Mouse (Mus musculus) cerebellum, adult (tissue): ENCODE measurements around the gene Irf8.

Experiments used
- ATAC-seq: cut with Nextera tagmentation; 2 replicates; pipeline ENCODE4 v1.9.2; 2017; ENCODE audit warnings: mild to moderate bottlenecking, moderate library complexity, mixed read lengths; ENCODE audit not compliant: insufficient number of reproducible peaks, low FRiP score, low TSS enrichment

Irf8 gene

DNA sequence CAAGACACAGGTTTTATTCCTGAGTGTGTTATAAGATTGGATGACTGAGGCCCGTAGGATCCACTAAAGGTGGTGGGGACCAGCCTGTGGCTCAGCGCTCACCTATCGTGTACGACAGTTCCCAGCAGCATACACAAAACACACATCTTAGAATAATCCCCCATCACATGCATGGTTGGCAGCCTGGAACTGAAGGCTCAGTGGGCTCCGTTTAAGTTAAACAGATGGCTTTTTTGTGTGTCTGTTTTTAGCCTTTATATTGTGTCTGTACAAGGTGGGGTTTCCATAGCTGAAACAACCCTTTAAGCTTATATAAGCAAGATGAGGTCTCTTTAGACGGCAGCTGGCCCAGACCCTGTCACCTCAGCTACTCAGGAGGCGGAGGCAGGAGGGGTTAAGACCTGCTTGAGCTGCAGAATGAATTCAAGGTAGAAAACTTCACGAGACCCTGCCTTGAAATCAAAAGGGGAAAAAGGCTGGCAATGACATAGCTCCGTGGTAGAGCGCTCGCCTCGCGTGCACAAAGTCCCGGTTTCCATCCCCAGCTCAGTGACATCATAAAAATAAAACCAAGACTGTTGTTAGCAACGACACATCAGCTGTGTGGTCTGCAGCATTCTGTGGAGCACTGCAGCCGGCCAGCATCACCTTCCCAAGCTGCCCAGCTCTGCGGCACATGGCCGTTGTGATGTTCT lies 10.0 kb downstream of the Irf8 start:
- no peak for ATAC-seq

DNA sequence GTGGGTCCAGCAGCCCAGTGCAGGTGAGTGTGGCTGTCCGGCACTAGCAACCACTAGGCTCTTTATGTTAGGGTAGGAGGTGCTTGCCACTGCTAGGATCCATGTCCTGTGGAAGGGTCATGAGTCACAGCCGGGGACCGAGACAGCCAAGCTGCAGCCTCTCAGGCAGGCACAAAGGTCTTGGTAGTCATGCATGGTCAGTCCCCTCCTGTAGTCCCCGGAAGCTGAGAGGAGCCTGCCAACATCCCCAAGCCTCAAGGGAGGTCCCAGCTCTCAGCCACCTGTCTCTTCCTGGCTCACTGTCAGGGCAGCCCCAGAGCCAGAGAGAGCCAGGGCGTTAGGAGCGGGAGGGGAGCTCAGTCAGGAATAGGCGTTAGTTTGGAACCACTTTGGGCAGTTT lies 11.1 kb downstream of the Irf8 start:
- no peak for ATAC-seq

GRCm38 (mm10) chr8:120750616-120751015 lies 14.5 kb downstream of the Irf8 start:
- ATAC-seq: no peak

- no peak for ATAC-seq
Observed at GRCm38 (mm10) chr8:120751226-120752081, 15.3 kb downstream of the Irf8 start.

GRCm38 (mm10) chr8:120752082-120752452 lies 15.9 kb downstream of the Irf8 start:
- no peak for ATAC-seq

- no peak for ATAC-seq
Observed at GRCm38 (mm10) chr8:120753476-120753875, 17.3 kb downstream of the Irf8 start.

DNA sequence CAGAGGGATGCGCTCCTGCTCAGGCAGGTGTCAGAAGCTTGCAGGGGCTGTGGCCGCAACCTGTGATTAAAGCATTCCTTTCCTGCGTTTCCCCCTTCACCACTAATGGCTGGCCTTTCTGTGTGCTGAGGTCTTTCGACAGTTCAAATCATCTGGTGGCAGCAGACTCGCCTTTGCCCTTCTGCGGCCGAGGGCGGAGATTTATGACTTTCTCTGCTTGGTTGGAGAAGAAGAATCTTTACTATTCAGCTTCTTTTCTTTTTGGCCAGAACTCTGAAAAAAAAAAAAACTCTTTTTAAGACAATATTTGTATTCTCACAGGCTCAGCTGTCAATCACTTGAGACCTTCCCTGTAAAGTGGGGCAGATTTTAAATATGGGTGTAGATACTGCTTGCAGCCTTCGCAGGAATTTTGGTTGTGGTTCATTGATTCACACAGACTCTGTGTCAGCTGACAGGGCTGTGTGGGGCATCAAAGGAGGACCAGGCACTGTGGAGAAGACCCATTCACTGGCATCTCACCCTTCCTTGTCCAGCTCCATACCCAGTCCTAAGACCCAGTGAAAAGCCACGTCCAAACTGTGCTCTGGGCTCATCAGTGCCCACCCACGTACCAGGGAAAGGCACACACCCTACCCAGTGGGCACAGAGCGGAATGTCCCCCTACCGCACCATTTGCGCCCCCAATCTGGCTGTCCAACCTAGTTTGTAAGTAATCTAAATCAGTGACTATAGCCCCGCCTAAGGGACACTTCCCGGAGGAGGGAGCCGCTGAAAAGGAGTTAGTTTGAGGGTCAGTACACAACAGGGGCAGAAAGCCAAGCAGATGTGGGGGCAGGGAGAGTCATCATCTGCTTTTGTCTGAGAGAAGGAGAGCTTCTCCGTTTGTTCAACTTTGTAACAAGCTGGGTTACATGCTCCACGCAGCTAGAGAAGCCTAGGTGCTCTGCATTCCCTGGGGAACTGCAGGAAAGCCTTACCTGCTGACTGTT lies 19.4 kb downstream of the Irf8 start:
- ATAC-seq: no peak

DNA sequence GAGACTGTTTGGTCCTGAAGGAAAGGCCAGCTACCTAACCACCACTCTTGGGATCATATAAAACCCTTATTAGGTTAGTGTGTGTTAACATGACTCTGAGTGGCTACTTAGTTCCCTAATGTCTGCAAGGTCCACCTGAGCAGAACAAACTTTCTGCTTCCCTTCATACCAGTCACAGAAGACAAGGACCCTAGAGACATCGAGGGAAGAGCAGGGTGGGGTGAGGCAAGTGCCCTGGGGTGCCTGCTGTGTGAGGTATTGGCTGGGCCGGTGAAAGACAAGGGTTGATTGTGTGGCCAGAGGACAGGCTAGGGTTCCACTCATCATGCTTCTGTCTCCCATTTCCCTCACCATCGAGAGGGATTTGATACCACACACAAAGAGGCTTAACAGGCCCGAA lies 21.8 kb downstream of the Irf8 start:
- no peak for ATAC-seq

- ATAC-seq: no peak
Observed at GRCm38 (mm10) chr8:120759847-120760246, 23.7 kb downstream of the Irf8 start.

GRCm38 (mm10) chr8:120760341-120761215 lies 24.4 kb downstream of the Irf8 start:
- ATAC-seq: no peak

DNA sequence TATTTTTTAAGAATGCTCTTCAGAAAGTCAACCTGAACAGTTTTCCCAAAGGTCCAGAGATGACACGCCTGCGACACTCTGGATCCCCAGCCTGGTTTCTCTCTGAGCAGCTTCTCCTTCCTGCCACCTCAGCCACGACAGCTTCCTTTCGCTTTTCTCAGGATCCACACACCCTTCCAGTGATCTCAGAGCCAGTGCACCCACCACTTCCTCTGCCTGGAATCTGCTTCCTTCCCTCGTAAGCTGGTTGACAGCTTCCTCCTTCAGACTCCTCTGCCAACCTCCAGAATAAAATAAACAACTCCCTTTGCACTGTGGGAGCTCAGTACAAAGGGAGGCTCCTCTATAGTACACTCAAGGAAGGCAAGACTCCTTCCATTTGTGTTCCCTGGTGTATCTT lies 27.1 kb downstream of the Irf8 start:
- ATAC-seq: no peak

DNA sequence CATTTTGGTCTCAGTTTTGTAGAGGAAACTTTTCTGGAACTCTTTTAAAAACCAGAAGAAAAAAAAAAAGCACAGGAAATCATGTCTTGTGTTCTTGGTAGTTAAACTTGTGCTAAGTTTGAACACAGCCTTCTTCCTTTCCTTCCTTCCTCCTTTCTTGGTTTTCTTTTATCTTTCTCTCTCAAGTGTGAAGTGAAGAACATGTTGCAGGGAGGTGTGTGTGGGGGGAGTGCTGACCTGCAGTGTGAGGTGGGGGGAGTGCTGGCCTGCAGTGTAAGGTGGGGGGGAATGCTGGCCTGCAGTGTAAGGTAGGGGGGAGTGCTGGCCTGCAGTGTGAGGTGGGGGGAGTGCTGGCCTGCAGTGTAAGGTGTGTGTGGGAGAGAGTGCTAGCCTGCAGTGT lies 28.5 kb downstream of the Irf8 start:
- no peak for ATAC-seq

DNA sequence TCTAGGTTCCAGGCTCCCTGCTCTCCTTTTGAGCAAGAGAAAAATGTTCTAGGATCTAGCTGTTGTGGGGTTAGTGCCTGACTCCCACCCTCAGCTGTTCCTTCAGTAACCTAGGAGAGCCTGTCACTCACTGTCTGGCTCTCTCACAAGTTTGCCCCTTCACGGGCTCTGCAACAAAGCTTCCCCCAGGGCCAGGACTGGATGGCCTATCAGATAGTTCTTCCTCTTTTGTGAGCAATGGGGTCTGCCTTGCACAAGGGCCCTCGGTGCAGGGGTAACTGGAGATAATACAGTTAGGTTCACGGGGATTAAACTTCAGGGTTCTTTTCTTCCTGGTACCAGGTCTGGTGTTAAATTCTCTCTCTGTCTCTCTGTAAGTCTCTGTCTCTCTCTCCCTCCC lies 30.5 kb downstream of the Irf8 start:
- ATAC-seq: no peak

DNA sequence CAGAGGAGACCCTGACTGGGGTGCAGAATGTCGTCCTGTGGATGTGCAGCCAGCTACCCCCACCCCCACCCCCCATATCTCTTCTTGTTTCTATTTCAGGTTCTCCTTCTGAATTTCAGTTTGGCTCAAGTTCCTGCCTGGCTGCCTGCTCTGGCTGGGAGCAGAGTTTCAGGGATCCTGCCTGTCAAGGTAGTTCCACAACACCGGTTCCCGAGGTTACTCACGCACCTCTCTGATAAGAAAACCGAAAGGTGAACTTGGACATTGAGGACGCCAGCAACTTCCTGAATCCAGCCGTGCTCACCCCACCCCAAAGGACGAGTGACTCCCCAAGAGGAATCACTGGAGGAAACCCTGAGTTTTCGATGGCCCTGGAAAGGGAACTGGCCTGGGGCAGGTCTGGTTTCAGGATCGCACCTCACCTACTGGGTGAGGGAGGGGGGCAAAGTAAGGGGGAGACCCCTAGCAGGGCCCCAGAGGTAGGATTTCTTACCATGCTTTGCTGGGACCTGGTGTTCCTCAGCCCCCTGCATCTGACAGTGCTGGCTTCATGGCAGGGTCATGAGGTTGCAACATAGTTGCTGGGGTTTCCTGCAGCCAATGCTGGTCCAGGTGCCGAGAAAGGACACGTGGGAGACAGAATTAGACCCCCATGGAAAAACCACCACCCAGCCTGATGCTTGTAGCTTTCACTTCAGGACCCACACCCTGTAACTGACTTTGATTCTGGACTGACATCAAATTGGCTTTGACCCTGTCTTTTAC lies 32.5 kb downstream of the Irf8 start:
- ATAC-seq: no peak

- no peak for ATAC-seq
Observed at GRCm38 (mm10) chr8:120777184-120777583, 41.0 kb downstream of the Irf8 start.

DNA sequence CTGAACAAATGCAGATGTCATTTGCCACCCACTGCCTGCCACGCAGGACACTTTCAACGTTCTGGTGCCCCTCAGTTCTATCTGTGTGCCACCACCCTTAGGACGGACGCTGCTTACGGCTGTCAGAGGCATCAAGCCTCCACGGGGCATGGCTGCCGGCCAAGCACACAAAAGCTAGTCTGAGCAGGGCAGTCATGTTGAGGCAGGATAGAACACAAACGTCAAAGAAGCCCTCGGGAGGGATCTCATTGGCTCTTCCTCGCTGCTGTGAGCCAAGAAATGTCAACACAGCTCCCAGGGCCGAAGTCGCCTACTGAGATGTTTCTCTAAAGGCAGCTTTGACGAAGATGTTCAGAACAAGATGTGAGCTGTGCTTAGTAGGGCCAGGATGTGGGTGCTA lies 41.6 kb downstream of the Irf8 start:
- no peak for ATAC-seq

- no peak for ATAC-seq
Observed at GRCm38 (mm10) chr8:120779106-120779505, 42.9 kb downstream of the Irf8 start.

- no peak for ATAC-seq
Observed at GRCm38 (mm10) chr8:120783781-120784180, 47.6 kb downstream of the Irf8 start.

DNA sequence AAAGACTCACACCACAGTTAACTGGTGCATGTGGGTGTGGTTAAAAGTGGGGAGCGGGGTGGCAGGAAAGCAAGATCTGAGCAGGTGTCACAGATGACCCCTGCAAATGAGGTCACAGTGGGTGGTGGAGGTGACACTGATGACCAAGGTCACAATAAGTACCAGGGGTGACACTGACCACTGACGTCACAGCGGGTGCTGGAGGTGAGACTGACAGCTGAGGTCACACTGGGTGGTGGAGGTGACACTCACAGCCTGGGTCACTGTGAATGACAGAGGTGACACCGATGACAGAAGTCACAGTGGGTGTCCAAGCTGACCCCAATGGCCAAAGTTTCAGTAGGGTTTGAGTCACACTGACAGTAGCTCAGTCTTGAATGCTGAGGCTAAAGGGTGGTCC lies 50.6 kb downstream of the Irf8 start:
- ATAC-seq: no peak
